Mouse (Mus musculus) cerebellum, adult 8-10 months (tissue): ENCODE data around the gene Npnt.

Experiments
- DNase-seq: peaks from one replicate; pipeline ENCODE4 v3.0.0; 2022

The Npnt gene

DNA sequence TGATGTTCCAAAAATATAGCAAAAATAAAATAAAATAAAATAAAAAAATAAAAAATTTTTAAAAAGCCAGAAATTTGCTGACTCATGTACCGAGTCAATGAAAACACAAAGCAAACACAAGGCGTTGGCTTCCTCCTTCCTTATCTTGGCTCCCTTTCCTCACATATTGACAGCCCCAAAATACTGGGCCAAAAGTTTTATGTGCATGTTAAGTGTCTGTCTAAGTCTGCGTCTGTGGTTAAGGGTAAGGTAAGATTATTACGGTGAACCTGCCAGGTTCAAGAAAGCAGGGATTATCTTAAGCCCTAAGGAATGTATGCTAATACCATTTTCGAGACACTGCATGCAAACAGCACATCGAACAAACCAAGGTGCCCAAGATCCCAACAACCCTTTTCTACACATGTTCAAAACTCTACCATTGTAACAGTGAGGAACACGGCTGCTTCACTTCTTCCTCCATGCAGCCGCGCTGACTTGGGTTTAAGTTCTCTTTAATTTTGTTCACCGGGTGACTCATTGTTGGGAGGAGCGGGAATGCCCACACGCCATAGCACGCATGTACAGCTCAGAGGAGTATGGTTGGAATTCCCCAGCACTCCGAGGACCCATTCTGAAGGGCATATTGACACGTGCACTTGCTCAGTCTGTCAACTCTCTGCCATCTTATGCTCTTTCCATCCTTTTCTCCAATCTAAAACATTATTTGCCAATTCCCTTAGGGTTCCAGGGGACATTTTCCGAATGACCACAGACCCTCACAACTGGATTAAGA, 62.8 kb downstream of the Npnt start:
- no peak for DNase-seq

DNA sequence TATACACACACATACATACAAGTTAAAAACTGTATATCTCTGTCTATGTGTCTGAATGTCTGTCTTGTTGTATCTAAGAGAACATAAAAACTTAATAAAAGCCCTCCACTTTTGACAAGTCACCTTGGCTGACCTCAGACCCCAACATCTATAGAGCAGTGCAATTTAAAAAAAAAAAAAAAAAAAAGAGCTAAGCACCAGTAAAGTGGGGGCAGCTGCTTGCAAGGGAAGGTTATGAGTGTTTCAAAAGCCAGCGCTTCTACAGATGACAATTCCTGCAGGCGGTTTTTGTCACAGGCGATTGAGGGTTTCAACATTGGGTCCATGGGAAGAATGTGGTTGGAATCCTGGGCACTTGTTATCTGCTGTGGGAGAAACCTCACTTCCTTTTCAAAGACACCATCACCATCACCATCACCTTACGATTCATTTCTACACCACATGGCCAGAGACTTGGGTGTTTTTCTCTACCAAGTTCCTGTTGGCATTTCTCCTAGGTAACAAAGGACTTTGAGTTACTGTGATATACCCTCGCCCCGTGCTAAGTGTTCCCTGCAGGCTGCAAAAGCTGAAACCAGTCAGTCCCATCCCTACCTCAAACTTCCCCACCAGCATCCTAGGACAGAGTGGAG, 63.6 kb downstream of the Npnt start:
- no peak for DNase-seq

DNA sequence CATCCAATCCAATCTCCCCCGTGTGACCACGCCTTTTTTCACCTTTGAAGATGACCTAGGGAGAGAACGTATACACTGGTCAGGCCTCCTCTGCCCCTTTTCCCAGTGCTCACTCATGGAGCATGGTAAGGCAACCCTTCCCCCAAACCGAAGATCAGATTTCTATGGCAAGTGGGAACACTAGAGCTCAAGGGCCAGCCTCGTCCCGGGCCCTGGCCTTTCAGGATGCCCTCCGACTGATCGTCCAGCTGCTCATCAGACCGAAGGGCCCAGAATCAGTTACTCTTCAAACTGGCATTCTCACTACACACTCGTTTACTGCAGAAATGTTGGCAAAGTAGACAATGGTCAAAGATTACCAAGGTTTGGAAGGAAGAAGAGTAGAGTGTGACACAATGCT, 65.6 kb downstream of the Npnt start:
- DNase-seq = no peak

DNA sequence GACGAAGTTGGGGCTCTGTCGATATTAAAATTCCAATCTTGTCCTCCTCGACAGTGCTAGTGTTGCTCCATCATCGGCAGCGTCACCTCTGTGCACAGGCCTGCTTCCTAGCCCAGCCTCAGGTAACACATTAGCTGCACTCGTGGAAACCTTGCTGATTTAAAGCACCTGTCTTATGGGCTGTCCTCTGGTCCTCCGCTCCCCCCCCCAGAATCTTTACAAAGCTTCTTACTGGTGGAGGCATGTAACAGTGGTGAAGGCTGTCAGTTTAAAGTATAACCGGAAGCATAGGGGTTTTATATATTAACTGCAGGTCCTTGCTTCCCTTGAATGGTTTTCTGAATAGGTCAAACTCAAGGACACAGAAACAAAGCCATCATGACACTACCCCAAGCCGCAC, 66.8 kb downstream of the Npnt start:
- DNase-seq = no peak

DNA sequence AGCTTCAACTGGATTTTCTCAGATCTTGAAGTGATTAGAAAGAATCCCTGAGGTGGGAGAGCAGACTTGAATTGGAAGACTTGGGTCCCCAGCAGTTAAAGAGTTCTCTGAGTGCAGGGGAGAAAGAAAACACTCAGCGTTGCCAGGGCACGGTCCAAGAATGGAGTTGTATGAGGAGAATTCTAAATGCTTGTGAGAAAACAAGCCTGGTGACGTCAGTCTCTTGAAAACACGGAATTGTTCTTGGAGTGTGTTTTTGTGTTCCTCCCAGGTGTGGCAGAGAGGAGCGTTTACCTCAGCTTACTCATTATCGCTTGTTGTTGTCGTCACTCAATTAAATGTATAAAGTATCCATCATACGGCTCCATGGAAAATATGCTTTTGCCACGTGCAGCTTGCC, 69.3 kb downstream of the Npnt start:
- DNase-seq = no peak

DNA sequence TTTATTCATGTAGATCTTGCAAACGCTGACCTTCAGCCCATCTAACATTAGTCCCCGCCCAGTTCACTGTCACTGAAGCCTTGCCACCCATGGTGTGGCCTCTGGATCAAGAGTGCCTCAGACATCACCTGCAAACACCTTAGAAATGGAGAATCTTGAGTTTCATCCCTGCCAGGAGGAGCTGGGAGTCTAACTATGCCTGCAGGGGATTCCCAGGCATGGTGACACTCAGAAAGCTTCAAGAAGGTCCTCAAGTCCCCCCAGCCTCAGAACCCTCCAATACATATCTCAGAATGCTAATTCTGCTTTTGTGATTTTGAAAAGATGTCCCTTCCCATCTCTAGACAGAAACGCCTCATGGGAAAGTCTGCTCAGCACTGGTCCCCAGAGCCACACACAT, 69.7 kb downstream of the Npnt start:
- DNase-seq = no peak

DNA sequence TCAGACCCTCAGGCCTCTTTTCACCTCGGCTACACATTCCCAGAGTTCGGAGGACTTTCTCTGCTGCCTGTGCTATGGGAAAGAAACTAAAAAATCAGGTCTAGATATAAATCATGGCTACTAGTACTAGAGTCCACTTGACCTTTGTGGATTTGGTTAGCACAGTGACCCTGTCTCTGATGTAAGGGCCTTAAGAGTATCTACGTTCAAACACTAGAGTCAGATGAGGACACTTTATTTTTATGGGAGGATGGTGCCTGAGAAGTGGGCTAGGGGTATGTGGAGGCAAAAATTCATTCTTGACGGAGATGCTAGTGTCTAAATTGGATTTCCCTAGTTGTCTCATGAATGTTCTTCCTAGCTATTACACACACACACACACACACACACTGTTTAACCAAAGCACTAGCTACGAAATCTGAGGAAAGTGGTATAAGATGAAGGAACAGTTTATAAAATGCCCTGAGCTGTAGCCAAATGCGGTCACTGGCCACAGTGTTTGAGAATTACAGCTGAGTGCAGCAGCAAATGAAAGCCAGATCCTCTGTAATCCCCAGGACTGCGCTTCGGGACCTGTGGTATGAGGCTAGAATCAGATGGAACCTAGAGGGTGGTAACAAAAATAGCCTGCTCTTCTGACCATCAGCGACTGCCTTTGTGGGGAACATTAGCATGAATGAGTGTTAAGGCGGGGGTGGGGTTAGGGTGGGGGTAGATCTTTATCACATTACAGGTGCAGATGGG, 73.0 kb downstream of the Npnt start:
- no peak for DNase-seq

DNA sequence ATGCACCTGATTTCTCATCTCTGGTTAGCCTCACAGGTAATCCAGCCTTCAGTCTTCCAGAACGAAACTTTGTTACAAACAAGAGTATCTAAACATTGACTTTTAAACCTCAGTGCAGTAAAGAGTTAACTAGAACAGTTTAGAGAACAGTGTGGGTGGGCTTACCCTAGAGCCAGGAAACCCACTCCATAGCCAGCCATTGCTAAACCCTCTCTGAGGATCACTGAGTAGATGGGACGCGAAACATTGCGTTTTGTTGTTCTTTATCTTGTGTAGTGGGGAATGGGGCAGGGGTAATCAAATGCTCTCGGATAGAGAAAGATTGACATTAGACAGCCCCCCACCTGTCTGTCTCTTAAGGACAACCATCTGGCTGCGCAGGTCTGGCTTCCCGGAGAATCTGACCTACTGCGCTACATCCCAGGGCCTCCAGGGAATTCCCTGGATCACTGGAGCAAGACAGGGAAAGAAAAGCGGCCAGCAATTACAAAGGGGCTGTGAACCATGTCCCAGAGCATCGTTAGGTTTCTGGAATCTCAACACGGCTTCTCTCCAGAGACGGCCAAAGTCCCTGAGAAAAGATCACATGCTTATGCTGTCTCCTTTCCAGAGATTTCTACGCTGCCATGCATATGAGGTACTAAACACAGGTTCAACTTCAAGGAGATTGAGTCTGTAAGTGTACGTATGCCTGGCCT, 73.9 kb downstream of the Npnt start:
- no peak for DNase-seq

DNA sequence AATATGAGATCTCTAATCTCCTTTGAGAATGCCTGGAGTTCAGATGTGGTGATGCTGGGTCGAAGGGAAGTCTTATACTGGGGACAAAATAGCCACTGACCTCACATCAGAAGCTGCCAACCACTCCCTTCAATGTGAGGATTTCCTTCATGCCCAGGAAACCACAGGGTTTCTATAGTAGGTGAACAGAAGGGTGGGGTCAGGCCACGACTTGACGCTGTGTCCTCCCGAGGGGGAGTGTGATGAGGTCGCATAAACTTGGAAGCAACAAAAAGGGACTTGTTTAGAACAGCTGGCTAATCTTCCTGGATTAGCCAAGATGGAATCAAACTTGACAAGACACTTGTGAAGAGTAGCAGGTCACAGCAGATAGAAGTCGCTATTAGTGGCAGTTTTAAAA, 76.8 kb downstream of the Npnt start:
- DNase-seq = no peak

DNA sequence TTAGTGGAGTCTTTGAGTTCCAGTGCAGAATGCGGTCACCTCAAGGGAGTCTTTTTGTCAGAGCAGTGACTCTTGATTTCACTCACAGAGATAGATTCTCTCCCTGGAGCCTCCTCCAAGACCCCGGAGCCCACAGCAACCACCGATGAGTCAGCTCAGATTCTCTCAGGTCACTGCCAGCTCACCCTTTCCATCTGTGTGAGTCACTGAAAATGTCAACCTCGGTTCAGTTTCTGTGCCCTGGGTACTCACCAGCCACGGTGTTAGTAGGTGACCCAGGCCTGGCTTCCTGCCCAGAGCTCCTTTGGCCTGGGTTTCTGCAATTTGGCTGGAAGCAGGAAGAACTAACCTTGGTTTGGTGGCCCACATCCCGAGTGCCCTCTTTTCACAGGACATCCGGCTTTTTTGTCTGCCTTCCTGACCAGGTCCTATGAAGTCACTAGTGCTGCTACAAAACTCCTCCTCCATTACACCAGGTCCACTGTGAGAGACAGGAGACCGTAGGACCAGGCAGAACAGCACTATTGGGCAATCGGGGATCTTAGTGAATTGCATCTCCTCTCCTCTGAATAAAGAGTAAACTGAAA, 78.7 kb downstream of the Npnt start:
- DNase-seq = peak; percentile 23

DNA sequence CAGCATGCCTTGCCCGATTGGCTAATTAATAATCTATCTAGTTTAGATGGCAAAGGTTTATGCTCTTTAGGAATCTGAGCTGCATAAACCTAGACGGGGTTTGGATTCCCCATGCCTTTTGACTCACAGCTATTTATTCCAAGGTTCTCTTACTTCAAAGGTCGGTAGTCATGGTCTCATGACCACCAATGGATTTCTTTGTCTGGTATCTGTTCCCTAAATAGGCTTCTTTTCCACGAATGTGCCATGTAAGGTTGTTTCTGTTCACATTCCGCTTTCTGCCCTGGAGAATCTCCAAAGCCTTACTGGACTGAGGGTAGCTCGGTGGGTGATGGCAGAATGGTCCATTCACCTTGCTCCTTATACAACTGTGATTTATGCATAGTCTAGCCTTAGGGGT, 80.0 kb downstream of the Npnt start:
- DNase-seq = no peak

DNA sequence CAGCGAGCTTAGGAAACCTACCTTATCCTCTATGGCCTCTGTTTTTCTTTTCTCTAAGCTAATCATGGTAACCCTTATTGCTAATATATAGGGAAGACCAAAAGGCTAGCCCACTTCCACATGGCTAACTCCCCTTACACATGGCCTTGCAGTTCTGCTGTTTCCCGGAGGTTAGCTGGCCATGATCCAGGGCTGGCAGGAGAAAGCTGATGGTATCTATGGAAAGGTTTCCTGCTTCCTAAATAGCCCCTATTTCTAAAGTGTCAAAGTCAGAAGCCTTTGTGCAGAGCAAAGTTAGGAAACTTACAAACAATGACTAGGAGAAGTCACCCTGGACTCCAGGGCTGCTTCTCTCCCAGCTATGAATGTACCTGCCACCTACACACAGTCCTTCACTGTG, 81.3 kb downstream of the Npnt start:
- no peak for DNase-seq

DNA sequence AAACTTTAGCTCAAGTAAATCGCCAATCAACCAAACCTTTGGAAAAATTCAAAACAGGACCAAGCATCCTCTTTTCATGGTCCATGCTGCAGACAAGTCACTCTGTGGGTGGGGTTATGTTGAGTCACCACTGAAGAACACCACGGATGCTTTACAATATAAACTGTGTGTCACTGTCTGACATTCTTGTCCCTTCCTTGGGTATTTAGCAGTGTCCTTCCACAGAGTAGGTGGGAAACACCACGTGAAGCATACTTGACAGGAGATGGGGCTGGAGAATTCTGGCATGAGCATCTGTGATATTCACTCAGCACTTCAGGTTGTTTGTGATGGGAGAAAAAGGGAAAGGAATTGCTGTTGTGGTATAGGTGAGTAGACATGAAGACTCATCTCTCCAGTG, 83.1 kb downstream of the Npnt start:
- no peak for DNase-seq

DNA sequence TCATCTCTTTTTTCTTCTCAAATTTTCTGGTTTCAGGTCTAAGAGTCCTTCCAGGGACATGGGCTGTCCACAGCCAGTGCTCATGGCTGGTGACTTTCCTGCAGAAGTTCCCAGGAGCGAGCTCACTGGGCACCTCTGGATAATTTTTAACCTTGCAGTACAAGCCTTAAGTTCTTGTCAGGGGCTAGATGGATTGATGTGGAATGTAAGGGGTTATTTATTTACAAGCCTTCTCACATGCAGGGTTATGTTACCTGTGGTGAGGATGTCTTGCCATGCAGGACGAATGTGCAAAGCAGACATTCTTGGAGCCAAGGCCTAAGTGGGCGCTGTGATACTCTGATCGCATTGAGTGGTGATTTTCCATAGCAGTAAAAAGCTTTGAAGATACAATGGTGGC, 84.5 kb downstream of the Npnt start:
- no peak for DNase-seq

DNA sequence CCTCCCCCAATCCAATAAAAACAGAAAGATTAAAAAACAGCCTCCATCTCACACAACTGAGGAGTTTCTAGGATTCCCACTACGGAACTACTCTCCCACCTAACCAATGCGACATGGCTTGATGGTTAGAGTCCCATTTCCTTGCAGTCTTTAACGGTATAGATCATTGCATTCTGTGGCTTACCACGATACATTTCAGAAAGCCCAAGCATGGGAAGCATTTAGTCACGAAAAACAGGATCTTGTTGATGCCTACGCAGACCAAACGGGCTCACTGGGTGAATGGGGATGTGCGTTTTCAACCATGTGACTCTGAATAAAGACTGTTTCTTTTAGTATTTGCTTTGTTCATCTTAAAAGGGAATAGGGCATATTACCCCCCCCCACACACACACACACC, 85.1 kb downstream of the Npnt start:
- no peak for DNase-seq

DNA sequence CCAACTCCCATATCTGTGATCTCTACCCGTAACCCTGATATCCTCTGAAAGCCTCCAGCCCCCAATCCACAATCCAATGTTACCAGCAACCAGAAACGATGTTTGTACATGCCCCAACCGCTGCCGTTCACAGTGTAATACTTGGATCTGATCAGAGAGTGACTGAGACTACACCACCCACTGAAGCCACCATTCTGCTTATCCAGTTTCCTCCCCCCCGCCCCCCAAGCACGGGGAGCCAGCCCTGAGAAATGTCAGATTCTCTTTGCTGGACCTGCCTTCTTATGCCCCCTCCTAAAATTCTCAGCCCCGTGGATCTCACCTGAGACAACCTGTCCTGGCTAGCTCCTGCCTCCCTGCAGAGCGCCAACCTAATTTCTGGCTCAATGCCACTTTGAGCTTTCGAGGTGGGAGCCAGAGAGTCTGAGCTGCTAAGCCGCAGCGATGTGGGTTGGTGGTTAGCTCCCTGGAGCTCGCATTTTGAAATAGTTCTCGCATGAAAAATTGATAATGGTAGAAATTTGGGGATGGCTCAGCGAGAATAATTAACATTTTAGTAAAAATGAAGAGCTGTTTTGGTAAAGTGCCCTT, 85.7 kb downstream of the Npnt start:
- no peak for DNase-seq

DNA sequence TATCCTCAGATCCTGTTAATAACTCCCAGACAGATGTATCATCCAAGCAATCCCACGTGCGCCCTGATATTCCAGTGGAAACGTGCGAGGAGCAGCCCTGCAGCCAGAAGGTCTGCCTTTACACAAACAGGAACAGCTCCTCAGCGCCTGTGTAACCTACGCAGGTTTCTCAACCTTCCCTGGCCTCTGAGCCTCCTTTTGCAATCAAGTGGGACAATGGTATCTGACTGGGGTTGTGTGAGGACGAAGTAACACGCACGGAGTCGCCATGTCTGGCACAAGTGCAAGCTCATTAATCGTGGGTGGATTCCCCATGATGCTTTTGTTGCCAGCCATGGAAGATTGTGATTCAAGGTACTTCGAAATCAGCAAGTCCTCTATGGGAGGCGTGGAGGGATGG, 86.2 kb downstream of the Npnt start:
- DNase-seq = no peak

DNA sequence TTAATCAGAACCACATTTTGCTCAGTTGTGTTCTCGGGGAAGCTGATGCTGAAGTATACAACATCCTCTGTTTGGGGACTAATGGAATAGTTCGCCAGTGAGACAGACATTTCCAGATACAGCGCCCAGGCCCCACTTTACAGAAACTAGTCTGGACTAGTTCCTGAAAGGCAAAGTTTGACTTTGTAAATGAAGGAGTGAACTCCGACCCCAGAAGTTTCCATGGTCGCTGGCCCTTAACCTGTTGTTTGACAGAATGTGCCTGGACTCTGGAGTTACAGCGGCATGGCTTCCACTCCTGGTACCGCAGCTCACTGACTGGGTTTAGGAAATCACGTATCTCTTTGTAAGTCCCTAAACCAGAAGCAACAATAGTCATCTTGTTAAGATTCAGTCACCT, 89.3 kb downstream of the Npnt start:
- DNase-seq = no peak

DNA sequence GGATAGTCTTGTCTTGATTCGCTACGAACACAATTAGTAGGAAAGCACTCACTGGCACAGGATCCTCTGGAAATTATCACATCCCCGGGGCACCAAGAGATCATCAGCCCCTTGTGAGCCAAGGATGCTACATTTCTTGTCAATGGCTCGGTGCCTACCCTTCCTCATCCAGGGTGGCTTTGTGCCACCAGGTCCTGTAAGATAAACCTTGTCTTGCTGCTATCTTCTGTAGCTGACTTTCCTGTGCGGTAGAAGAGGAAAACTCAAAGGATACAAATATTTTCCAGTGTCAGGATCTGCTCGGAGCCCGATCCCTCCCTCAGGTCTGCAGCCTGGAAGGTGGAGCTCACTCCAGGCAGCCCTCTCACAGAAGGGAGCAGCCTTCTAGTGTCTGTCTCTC, 90.5 kb downstream of the Npnt start:
- DNase-seq = no peak

DNA sequence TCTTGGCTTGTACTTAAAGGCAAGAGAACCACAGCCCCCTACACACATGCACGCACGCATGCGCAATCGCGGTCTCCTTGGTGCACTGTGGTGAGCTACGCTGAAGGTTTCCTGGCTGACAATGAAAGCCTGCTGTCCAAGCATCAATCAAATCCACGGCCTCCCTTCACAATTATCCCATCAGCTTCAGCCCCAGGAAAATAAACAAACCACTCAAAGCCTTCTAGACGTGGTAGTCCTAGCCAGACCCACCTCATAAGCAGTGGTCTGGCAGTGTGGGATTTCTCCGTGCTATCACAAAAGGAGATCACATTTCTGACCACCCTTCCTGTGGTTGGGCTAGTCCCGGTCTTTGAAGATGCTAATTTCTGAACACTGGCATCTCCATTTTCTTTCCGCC, 91.2 kb downstream of the Npnt start:
- no peak for DNase-seq

DNA sequence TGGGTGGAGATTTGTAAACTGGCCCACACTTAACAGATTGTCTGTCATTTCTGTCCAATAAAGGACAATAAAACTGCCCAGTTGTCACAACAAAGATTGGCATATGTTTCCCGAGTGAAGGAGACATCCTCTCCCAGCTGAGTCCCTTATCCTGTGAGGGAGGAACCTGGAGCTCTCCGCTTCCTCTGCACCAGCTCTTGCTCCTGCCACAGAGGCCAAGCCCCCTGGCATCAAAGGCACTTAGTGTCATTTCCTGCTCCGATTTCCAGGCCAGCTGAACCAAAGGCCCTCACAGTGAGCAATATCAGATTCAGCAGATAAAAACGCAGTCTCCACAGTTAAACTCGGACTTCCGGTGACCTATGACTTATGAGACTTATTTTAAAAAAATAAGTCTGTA, 93.4 kb downstream of the Npnt start:
- no peak for DNase-seq

DNA sequence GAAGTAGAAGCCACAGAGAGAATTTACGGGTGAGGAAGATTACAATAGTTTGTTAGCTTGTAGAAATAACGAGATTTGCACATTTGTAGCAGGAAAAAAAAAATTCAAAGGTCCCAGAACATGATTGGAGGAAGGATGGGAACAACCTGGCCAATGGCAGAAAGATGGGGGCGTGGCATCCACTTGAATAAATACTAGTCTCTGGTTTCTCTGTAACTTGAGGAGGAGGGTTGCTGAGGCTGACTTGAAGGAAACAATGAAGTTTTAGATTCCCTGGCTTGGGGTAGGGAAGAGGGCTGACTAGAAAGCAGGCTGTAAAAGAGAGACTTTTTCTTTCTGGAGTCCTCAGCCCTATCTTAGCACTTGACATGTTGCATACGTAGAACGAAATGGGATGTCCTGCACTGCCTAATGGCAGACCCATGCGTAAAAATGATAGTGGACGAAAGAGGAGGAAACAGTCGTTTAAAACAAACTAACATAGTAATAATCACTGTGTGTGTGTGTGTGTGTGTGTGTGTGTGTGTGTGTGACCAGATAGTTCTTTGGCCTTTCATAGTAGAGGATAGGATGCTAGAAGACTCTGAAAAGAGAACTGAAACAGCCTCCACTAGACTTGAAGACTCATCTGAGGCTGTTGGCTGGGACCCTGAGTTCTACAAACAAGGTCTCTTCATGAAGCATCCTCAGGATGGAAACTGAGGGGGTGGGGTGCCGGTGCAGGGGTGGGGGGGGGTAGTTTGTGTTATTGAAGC, 94.5 kb downstream of the Npnt start:
- no peak for DNase-seq
